Mouse (Mus musculus) lung, embryonic 15.5 days (tissue): ENCODE data around the gene Rcan3. TPM values are rescaled to one million over a fixed set of nuclear protein-coding genes. Genes with fewer than 3 reads are reported as not detected.

ENCODE experiments used
- ATAC-seq: fragments of 200-750 bp; cut with Nextera tagmentation; 2 replicates; pipeline ENCODE4 v1.8.0; 2017; ENCODE audit warnings: moderate number of reproducible peaks, borderline replicate concordance; ENCODE audit not compliant: low FRiP score, low TSS enrichment; ENCODE audit errors: extremely low read depth
- H3K27ac ChIP-seq: fragments of 300-500 bp; sonication (generic); 2 replicates; pipeline ENCODE4 v1.5.1; 2015; ENCODE audit warnings: moderate library complexity, mild to moderate bottlenecking, inconsistent platforms
- H3K27me3 ChIP-seq: fragments of 300-500 bp; sonication (generic); 2 replicates; pipeline ENCODE4 v1.6.1; 2015; ENCODE audit warnings: inconsistent platforms
- H3K36me3 ChIP-seq: fragments of 300-500 bp; sonication (generic); 2 replicates; pipeline ENCODE4 v1.6.1; 2015; ENCODE audit warnings: inconsistent platforms
- H3K4me1 ChIP-seq: fragments of 300-500 bp; sonication (generic); 2 replicates; pipeline ENCODE4 v1.6.1; 2015; ENCODE audit warnings: inconsistent platforms
- H3K4me2 ChIP-seq: fragments of 300-500 bp; sonication (generic); 2 replicates; pipeline ENCODE4 v1.6.1; 2015; ENCODE audit warnings: inconsistent platforms, mild to moderate bottlenecking, moderate library complexity
- H3K4me3 ChIP-seq: fragments of 300-500 bp; sonication (generic); 2 replicates; pipeline ENCODE4 v1.5.1; 2015; ENCODE audit warnings: mild to moderate bottlenecking, inconsistent platforms
- H3K9ac ChIP-seq: fragments of 300-500 bp; sonication (generic); 2 replicates; pipeline ENCODE4 v1.6.1; 2015; ENCODE audit warnings: inconsistent platforms
- H3K9me3 ChIP-seq: fragments of 300-500 bp; sonication (generic); 2 replicates; pipeline ENCODE4 v1.6.1; 2016; ENCODE audit warnings: inconsistent platforms
- WGBS: fragments of 180-500 bp; shearing (Covaris S2); methylation state at CpG from one replicate; pipeline ENCODE4 v1.1.7; 2015; 5-methylcytosine and 5-hydroxymethylcytosine counted together
- polyA plus RNA-seq: library from polyadenylated mRNA; unstranded; fragments of >200 nt; fragmentation: Nextera tagmentation; extraction: Ambion mirVana; gene quantifications from 2 replicates; pipeline ENCODE4 v1.2.1, GENCODE M21; 2015

Gene Rcan3
- polyA plus RNA-seq, 1 experiment from 2014 or later: 15.6 TPM

DNA sequence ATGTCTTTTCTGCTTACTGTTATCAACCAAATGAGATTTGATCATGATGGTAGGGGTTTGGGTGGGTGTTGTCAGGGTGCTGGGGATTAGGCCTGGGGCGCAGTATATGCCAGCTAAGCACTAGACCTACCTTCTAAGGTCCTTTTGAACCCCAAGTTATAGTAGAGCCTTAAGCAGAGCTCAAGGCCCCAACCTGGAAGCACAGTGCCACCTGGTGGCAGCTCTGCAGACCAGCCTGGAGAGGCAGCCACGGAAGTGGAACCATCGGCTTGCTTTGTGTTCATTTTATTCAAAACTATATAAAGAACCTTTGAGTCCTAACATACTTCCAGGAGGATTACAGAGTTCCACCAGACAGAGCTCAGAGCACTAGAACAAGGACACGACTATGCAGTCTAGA is 22.0 kb downstream of the Rcan3 start:
- Histone ChIP-seq H3K4me3 (no peak overlapping the region), H3K9ac (no peak overlapping the region), H3K27me3 (no peaks in the 10 kb centered on the region), H3K4me1 (no peaks in the 10 kb centered on the region), H3K27ac (no peak overlapping the region), H3K4me2 (no peak overlapping the region), H3K36me3 (peaks cover 12% of the 10 kb centered on the region; the same call in 1 of the 2 replicates), H3K9me3 (no peaks in the 10 kb centered on the region)
- ATAC-seq: no peak
- WGBS: 31% methylated on average over 4 of the region's 4 CpGs

- H3K27ac ChIP-seq: no peak overlapping the region
- no peak overlapping the region for H3K4me3 ChIP-seq
- H3K9ac ChIP-seq: no peak overlapping the region
- no peaks in the 10 kb centered on the region for H3K4me1 ChIP-seq
- no peaks in the 10 kb centered on the region for H3K9me3 ChIP-seq
- H3K36me3 ChIP-seq: no peaks in the 10 kb centered on the region
- no peak overlapping the region for H3K4me2 ChIP-seq
- no peaks in the 10 kb centered on the region for H3K27me3 ChIP-seq
- WGBS: 42% methylated on average over 5 of the region's 5 CpGs
- ATAC-seq: no peak
Measured at GRCm38 (mm10) chr4:135406180-135406579, 27.5 kb downstream of the Rcan3 start.

- Histone ChIP-seq H3K27me3 (no peaks in the 10 kb centered on the region), H3K36me3 (no peaks in the 10 kb centered on the region), H3K9me3 (no peaks in the 10 kb centered on the region), H3K9ac (no peak overlapping the region), H3K4me3 (no peak overlapping the region), H3K4me1 (no peaks in the 10 kb centered on the region), H3K27ac (no peak overlapping the region), H3K4me2 (no peak overlapping the region)
- ATAC-seq: no peak
- 71% methylated on average over 2 of the region's 2 CpGs for WGBS
Measured at GRCm38 (mm10) chr4:135404916-135405315, 28.7 kb downstream of the Rcan3 start.

DNA sequence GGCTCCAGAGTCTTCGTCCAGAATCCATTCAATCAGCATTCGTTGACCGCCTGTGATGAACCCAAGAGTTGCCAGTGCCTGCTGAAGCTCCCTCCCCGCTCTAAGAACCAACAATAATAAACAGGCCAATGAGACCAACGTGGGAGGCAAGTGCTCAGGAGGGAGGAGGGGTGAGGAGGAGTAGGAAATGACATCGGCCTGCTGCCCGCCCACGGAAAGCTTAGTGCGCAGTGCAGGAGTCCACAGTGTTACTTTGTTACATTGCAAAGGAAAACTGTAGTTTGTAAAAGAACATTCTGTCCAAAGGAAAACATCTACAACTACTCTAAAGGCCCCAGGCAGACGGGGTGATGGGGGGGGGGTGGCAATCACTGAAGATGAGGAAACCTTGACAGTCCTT is 29.6 kb downstream of the Rcan3 start:
- WGBS: 61% methylated on average over 10 of the region's 10 CpGs

DNA sequence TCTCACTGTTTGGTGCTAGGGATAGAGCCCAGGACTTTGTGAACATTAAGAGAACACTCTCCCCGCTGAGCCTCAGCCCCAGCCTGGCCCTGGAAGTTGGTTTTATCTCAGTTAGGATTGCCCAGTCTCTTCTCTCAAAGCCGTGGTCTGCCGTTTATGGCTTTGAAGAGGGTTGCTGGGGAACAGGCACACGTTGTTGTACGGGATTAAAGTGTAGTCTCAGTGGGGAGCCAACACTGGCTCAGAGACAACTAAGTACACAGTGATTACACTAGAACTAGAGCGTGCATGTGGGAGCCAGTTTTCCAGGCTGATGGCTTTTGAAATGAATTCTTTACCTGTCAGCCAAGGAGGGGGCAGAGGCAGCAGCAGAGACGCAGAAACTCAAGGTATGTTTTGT is 31.8 kb downstream of the Rcan3 start:
- Histone ChIP-seq H3K36me3 (no peaks in the 10 kb centered on the region), H3K27me3 (peaks cover 28% of the 10 kb centered on the region), H3K4me1 (peaks cover 13% of the 10 kb centered on the region; the same call in 1 of the 2 replicates), H3K9me3 (no peaks in the 10 kb centered on the region), H3K4me3 (no peak overlapping the region), H3K9ac (no peak overlapping the region), H3K4me2 (no peak overlapping the region), H3K27ac (no peak overlapping the region)
- ATAC-seq: no peak
- WGBS: 22% methylated on average over 7 of the region's 7 CpGs

More for the DNA sequence above, 29.6 kb downstream of the Rcan3 start:
- no peak for ATAC-seq
- Histone ChIP-seq H3K4me1 (no peaks in the 10 kb centered on the region), H3K4me2 (no peak overlapping the region), H3K9ac (no peak overlapping the region), H3K27ac (no peak overlapping the region), H3K4me3 (no peak overlapping the region), H3K9me3 (no peaks in the 10 kb centered on the region), H3K27me3 (peaks cover 7% of the 10 kb centered on the region; the same call in 1 of the 2 replicates), H3K36me3 (no peaks in the 10 kb centered on the region)

DNA sequence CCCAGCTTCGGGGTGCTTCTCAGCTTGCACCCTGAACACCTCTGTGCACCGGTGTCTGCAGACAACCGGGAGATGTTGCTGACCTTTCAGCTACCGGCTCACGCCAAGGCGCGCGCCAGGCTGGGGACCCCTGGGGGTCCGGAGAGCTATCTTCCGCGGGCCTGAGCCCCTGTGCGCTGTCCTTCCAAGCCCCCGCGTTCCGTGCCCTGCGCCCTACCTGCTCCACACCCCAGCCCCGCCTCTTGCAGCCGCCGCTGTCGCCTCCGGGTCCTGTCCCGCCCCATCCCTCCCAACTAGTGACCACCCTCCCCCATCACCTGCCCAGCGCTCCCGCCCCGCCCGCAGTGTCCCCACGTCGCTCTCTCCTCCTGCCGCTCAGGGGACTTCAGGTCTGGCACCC is 35.7 kb downstream of the Rcan3 start, which contains the start of gene Ncmap:
Gene Ncmap, minus strand, starts transcription at position 237 of the 400 bp plus-strand sequence.
- peaks cover 34% of the 10 kb centered on the region for H3K27me3 ChIP-seq
- no peaks in the 10 kb centered on the region for H3K9me3 ChIP-seq
- ATAC-seq: no peak
- H3K4me2 ChIP-seq: peak within 1 kb of the TSS; percentile 79
- peak within 1 kb of the TSS; percentile 39 for H3K4me3 ChIP-seq
- H3K9ac ChIP-seq: peak within 1 kb of the TSS; percentile 32
- no peaks in the 10 kb centered on the region for H3K36me3 ChIP-seq
- no peak within 1 kb of the TSS for H3K27ac ChIP-seq
- WGBS: under 1% methylated on average over 29 of the region's 29 CpGs
- H3K4me1 ChIP-seq: peaks cover 13% of the 10 kb centered on the region; the same call in 1 of the 2 replicates

DNA sequence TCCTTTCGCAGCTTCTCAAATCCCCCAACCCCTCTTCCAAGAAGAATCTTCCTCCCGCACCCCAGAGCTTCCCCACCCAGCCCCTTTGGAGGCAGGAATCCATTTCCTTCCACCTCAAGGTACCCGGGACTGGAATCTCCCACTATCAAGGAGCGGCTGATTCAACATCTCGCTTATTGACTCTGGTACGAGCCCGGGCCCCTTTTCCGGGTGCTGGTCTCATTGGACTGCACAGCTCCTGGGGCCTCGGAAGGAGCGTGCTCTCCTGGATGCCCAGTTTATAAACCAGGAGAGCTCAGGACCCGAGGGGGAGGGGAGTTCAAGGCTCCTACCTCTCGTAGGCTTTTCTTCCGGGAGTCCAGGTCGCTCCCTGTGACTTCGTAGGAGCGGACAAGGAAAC is 36.1 kb downstream of the Rcan3 start:
- Histone ChIP-seq H3K36me3 (no peaks in the 10 kb centered on the region), H3K4me2 (peak overlapping the region; percentile 79), H3K27ac (no peak overlapping the region), H3K4me1 (peaks cover 13% of the 10 kb centered on the region; the same call in 1 of the 2 replicates), H3K27me3 (peaks cover 34% of the 10 kb centered on the region), H3K4me3 (peak overlapping the region; percentile 39), H3K9me3 (no peaks in the 10 kb centered on the region), H3K9ac (peak overlapping the region; percentile 32; the same call in 1 of the 2 replicates)
- ATAC-seq: no peak
- WGBS: 3% methylated on average over 16 of the region's 16 CpGs

- H3K36me3 ChIP-seq: no peaks in the 10 kb centered on the region
- H3K4me3 ChIP-seq: no peak overlapping the region
- WGBS: 82% methylated on average over 5 of the region's 5 CpGs
- no peak overlapping the region for H3K9ac ChIP-seq
- H3K4me1 ChIP-seq: peaks cover 13% of the 10 kb centered on the region; the same call in 1 of the 2 replicates
- H3K27me3 ChIP-seq: peaks cover 34% of the 10 kb centered on the region
- ATAC-seq: no peak
- no peak overlapping the region for H3K27ac ChIP-seq
- no peaks in the 10 kb centered on the region for H3K9me3 ChIP-seq
- no peak overlapping the region for H3K4me2 ChIP-seq
Measured at GRCm38 (mm10) chr4:135396303-135396702, 37.4 kb downstream of the Rcan3 start.

- 73% methylated on average over 4 of the region's 4 CpGs for WGBS
- H3K27me3 ChIP-seq: peaks cover 34% of the 10 kb centered on the region
- ATAC-seq: no peak
Measured at GRCm38 (mm10) chr4:135395375-135395774, 38.3 kb downstream of the Rcan3 start.

GRCm38 (mm10) chr4:135394666-135395065 is 39.0 kb downstream of the Rcan3 start:
- no peak for ATAC-seq
- Histone ChIP-seq H3K4me3 (no peak overlapping the region), H3K27ac (no peak overlapping the region), H3K4me1 (peaks cover 13% of the 10 kb centered on the region; the same call in 1 of the 2 replicates), H3K9ac (no peak overlapping the region), H3K9me3 (no peaks in the 10 kb centered on the region), H3K4me2 (no peak overlapping the region), H3K36me3 (no peaks in the 10 kb centered on the region), H3K27me3 (peaks cover 33% of the 10 kb centered on the region)
- whole genome bisulfite sequencing: 78% methylated on average over 7 of the region's 7 CpGs

More at GRCm38 (mm10) chr4:135395375-135395774, 38.3 kb downstream of the Rcan3 start:
- Histone ChIP-seq H3K9ac (no peak overlapping the region), H3K9me3 (no peaks in the 10 kb centered on the region), H3K4me3 (no peak overlapping the region), H3K4me1 (peaks cover 13% of the 10 kb centered on the region; the same call in 1 of the 2 replicates), H3K27ac (no peak overlapping the region), H3K4me2 (no peak overlapping the region), H3K36me3 (no peaks in the 10 kb centered on the region)

- H3K27me3 ChIP-seq: peaks cover 21% of the 10 kb centered on the region
- H3K4me3 ChIP-seq: no peak overlapping the region
- no peak overlapping the region for H3K27ac ChIP-seq
- no peak overlapping the region for H3K4me2 ChIP-seq
- H3K4me1 ChIP-seq: peaks cover 10% of the 10 kb centered on the region; the same call in 1 of the 2 replicates
- WGBS: 59% methylated on average over 6 of the region's 6 CpGs
- H3K9me3 ChIP-seq: no peaks in the 10 kb centered on the region
- H3K9ac ChIP-seq: no peak overlapping the region
- ATAC-seq: no peak
- no peaks in the 10 kb centered on the region for H3K36me3 ChIP-seq
Measured at GRCm38 (mm10) chr4:135393381-135393780, 40.3 kb downstream of the Rcan3 start.

DNA sequence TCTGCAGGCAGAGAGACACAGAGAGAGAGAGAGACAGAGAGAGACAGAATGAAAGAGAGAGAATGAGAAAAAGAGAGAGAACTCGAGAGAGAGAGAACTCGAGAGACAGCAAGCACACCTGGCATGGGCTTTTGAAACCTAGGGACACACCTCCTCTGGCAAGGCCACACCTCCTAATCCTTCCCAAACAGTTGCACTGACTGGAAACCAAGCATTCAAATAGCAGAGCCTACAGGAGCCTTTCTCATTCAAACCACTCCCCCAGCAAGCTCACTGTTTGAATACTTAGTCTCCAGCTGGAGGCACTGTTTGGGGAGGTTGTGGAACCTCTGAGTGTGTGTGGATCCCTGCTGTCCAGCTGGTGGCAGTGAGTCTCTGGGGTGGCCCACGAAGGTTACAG is 40.9 kb downstream of the Rcan3 start:
- Histone ChIP-seq H3K4me2 (no peak overlapping the region), H3K4me3 (no peak overlapping the region), H3K27ac (no peak overlapping the region), H3K9me3 (no peaks in the 10 kb centered on the region), H3K27me3 (peaks cover 15% of the 10 kb centered on the region), H3K36me3 (no peaks in the 10 kb centered on the region), H3K4me1 (peaks cover 4% of the 10 kb centered on the region; the same call in 1 of the 2 replicates), H3K9ac (no peak overlapping the region)
- 71% methylated on average over 3 of the region's 3 CpGs for WGBS
- no peak for ATAC-seq
